24 mouse cellular contexts compared by ENCODE assay signal in the genomic region with DNA sequence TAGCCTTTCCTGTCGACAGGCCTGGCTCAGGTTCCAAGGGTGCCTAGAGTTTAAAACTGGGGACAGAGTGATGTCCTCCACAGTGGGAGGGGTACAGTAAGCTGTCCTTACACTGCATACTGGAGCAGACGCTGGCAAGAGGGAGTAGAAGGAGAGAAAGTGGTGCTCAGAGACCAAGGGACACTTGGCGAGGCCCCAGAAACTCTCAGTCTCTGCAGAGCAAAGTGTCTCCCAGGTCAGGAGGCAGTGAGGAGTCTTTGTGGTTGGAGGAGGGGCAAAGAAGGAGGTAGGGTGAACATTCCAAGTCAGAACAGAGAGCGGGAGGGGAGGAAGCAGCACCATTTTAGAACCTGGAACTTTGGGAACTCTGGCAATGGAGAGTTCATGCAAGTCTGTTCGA. TPM values are rescaled to one million over a fixed set of nuclear protein-coding genes. Genes with fewer than 3 reads are reported as not detected.
A peak's percentile ranks its signal among the peaks of the same experiment; 100 is the strongest.
DNase-seq lines count a peak whose midpoint lies in the region; ATAC-seq and TF ChIP-seq lines count a peak whose summit lies in the region.
"Had no signal": no experiment of that assay in that cellular context is flagged by ENCODE, and none has a peak within 500 bp of the region (broad histone marks: within the 10 kb centered on the region; RNA-seq: fewer than 3 reads in every experiment).

No protein-coding gene starts in this region.

- no peaks in the 10 kb centered on the region; the same call in 1 of the 2 replicates for H3K36me3 ChIP-seq in kidney, embryonic 14.5 days (ENCODE audit: control insufficient read depth, insufficient read depth, low read length)
- no peaks in the 10 kb centered on the region for H3K36me3 ChIP-seq in lung, embryonic 14.5 days (ENCODE audit: insufficient read depth)
- H3K36me3 ChIP-seq in lung, postnatal 0 days (ENCODE audit: insufficient read depth, low read length), result no peaks in the 10 kb centered on the region
- H3K36me3 ChIP-seq: embryonic facial prominence, embryonic 13.5 days; forebrain, embryonic 12.5 days; heart, embryonic 12.5 days; hindbrain, embryonic 13.5 days had no signal

- no peak overlapping the region for H3K27ac ChIP-seq in kidney, embryonic 14.5 days (ENCODE audit: low read depth, low read length)
- H3K27ac ChIP-seq in lung, embryonic 14.5 days (ENCODE audit: low read depth), result no peak overlapping the region
- H3K27ac ChIP-seq in lung, postnatal 0 days (ENCODE audit: low read length), result no peak overlapping the region
- no peak overlapping the region for H3K27ac ChIP-seq in layer of hippocampus, adult 2 months
- H3K27ac ChIP-seq: embryonic facial prominence, embryonic 13.5 days; forebrain, embryonic 12.5 days; heart, adult 2 months; hindbrain, embryonic 13.5 days; hindbrain, postnatal 0 days had no signal

- DNase-seq in kidney, adult 11 months, result peak; percentile 69
- no peak for DNase-seq in lung, embryonic 14.5 days
- no peak for DNase-seq in lung, postnatal 0 days (ENCODE audit: low spot score)
- peak; percentile 72 for DNase-seq in kidney, adult 9 months
- DNase-seq in kidney, postnatal 36 days, result peak; percentile 79 to 81
- no peak for DNase-seq in layer of hippocampus, adult 2 months (ENCODE audit: low spot score in 2 of 2)
- no peak for DNase-seq in left cerebral cortex, adult 11 months (ENCODE audit: low spot score)
- DNase-seq: adrenal gland, adult 2 months; adrenal gland, postnatal 36 days; cerebellum, adult 11 months; cerebellum, adult 8-10 months; cerebellum, postnatal 36 days; gastrocnemius, postnatal 10 days; heart, adult 2 months; heart, postnatal 4 days had no signal

- TF ChIP-seq EP300 in lung, postnatal 0 days (IDR thresholded peaks at IDR 0.05), result no peak

- no peaks in the 10 kb centered on the region for H3K9me3 ChIP-seq in kidney, embryonic 14.5 days (ENCODE audit: control insufficient read depth, low read length)
- H3K9me3 ChIP-seq in lung, embryonic 14.5 days (ENCODE audit: low read depth, low read length), result no peaks in the 10 kb centered on the region
- H3K9me3 ChIP-seq in lung, postnatal 0 days (ENCODE audit: low read length), result no peaks in the 10 kb centered on the region
- H3K9me3 ChIP-seq: embryonic facial prominence, embryonic 13.5 days; forebrain, embryonic 12.5 days; heart, embryonic 12.5 days; hindbrain, embryonic 13.5 days had no signal

- H3K27me3 ChIP-seq in kidney, embryonic 14.5 days (ENCODE audit: control insufficient read depth, insufficient read depth, low read length), result peaks cover 7% of the 10 kb centered on the region; the same call in 1 of the 2 replicates
- no peaks in the 10 kb centered on the region for H3K27me3 ChIP-seq in lung, embryonic 14.5 days (ENCODE audit: insufficient read depth, low read length)
- no peaks in the 10 kb centered on the region for H3K27me3 ChIP-seq in lung, postnatal 0 days (replicated peaks; ENCODE audit: insufficient read depth, low read length)
- H3K27me3 ChIP-seq: Patski had no signal

- H3K4me3 ChIP-seq in kidney, embryonic 14.5 days (ENCODE audit: low read length), result no peak overlapping the region
- no peak overlapping the region for H3K4me3 ChIP-seq in lung, embryonic 14.5 days (ENCODE audit: low read depth, low read length)
- no peak overlapping the region for H3K4me3 ChIP-seq in lung, postnatal 0 days (ENCODE audit: low read depth, low read length)
- no peak overlapping the region for H3K4me3 ChIP-seq in layer of hippocampus, adult 2 months
- H3K4me3 ChIP-seq: embryonic facial prominence, embryonic 13.5 days; forebrain, embryonic 12.5 days; heart, adult 2 months; heart, embryonic 12.5 days; hindbrain, embryonic 13.5 days had no signal

- no peak for ATAC-seq in kidney, embryonic 14.5 days (ENCODE audit: low FRiP score, low TSS enrichment)
- ATAC-seq in lung, embryonic 14.5 days (ENCODE audit: insufficient read depth), result no peak
- no peak for ATAC-seq in lung, postnatal 0 days
- ATAC-seq: activated CD4-positive, CD25-positive, alpha-beta regulatory T cell, adult 4 months; forebrain, embryonic 16.5 days; hindbrain, postnatal 0 days; Patski had no signal

- H3K4me1 ChIP-seq in kidney, embryonic 14.5 days (ENCODE audit: control insufficient read depth, insufficient read depth, low read length), result no peaks in the 10 kb centered on the region
- H3K4me1 ChIP-seq in lung, embryonic 14.5 days (ENCODE audit: insufficient read depth), result no peaks in the 10 kb centered on the region
- H3K4me1 ChIP-seq in lung, postnatal 0 days (ENCODE audit: insufficient read depth, low read depth, low read length), result no peaks in the 10 kb centered on the region
- H3K4me1 ChIP-seq: embryonic facial prominence, embryonic 13.5 days had no signal

- no peak overlapping the region for H3K9ac ChIP-seq in kidney, embryonic 14.5 days (ENCODE audit: low read depth, low read length)
- H3K9ac ChIP-seq in lung, embryonic 14.5 days, result no peak overlapping the region
- no peak overlapping the region for H3K9ac ChIP-seq in lung, postnatal 0 days (replicated peaks; ENCODE audit: low read depth)
- H3K9ac ChIP-seq: embryonic facial prominence, embryonic 13.5 days; forebrain, embryonic 12.5 days; heart, embryonic 12.5 days; hindbrain, embryonic 13.5 days had no signal

- no peak overlapping the region for H3K4me2 ChIP-seq in kidney, embryonic 14.5 days (replicated peaks; ENCODE audit: low read depth, low read length)
- H3K4me2 ChIP-seq in lung, embryonic 14.5 days, result peak overlapping the region; percentile 18; the same call in 1 of the 2 replicates
- H3K4me2 ChIP-seq in lung, postnatal 0 days (replicated peaks; ENCODE audit: low read depth, low read length), result no peak overlapping the region
- H3K4me2 ChIP-seq: embryonic facial prominence, embryonic 13.5 days; forebrain, embryonic 12.5 days; heart, embryonic 12.5 days; hindbrain, embryonic 13.5 days had no signal

- no peak for TF ChIP-seq CTCF in lung, embryonic 14.5 days (IDR thresholded peaks at IDR 0.05; ENCODE audit: low read depth)
- TF ChIP-seq CTCF in lung, postnatal 0 days (IDR thresholded peaks at IDR 0.05), result no peak
- no peak for TF ChIP-seq CTCF in layer of hippocampus, adult 2 months (conservative IDR thresholded peaks at IDR 0.05)

- WGBS in kidney, embryonic 14.5 days, result 70% methylated on average over 5 of the region's 5 CpGs
- 66% methylated on average over 5 of the region's 5 CpGs for WGBS in lung, embryonic 14.5 days
- WGBS in lung, postnatal 0 days, result 52% methylated on average over 5 of the region's 5 CpGs

RNA-seq across cellular contexts. Expression of gene Apln, which starts 2.8 kb away (rescaled TPM):
- 4.0 and 4.7 TPM in 2 replicates for polyA plus RNA-seq in kidney, embryonic 14.5 days (2014; fragmentation: Nextera tagmentation; extraction: Ambion mirVana)
- polyA plus RNA-seq in lung, embryonic 14.5 days (2014; fragmentation: Nextera tagmentation; extraction: Ambion mirVana), result 15.7 and 16.2 TPM in 2 replicates
- polyA plus RNA-seq in lung, postnatal 0 days (2015; fragmentation: Nextera tagmentation; extraction: Ambion mirVana), result 12.7 and 12.9 TPM in 2 replicates
- total RNA-seq in layer of hippocampus, adult 2 months (2021), result 10 to 100 TPM; 12.2 to 15.4 TPM

Comparison
In these comparisons a context has a peak if more than half of its experiments do, and no peak if none do; other contexts are left out.
1. DNase-seq: peak in kidney, adult 11 months (single experiment), kidney, adult 9 months (single experiment) and kidney, postnatal 36 days (2 of 2); none in lung, embryonic 14.5 days (single experiment), lung, postnatal 0 days (single experiment), layer of hippocampus, adult 2 months (0 of 2) and left cerebral cortex, adult 11 months (single experiment).